Mouse (Mus musculus) urinary bladder, postnatal 36 days (tissue): Measurements from ENCODE around the gene Dlx3.

Source experiments
- DNase-seq, 2 experiments: peaks; one replicate each; pipeline ENCODE4 v3.0.0; 2022; ENCODE audit warnings: low spot score in 2 of 2, mixed read lengths in 1 of 2

The Dlx3 gene

DNA sequence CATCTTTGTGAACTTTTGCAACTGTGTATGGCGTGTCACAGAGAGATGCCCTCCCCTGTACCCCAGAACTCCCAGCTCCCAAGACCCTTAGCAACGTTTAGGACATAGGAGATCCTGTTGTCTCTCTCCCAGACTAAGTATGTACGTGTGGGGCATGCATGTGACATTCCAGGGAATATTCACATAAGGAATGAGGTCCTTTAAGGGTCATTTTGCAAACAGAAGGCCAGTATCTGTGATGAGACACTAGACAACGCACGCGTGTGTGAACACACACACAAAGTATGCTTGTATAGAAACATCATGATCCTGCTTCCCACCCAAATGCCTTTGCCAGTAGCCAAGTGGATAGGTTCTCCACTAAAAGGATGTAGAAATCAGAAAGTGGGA, 2.2 kb downstream of the Dlx3 start:
- no peak for DNase-seq

DNA sequence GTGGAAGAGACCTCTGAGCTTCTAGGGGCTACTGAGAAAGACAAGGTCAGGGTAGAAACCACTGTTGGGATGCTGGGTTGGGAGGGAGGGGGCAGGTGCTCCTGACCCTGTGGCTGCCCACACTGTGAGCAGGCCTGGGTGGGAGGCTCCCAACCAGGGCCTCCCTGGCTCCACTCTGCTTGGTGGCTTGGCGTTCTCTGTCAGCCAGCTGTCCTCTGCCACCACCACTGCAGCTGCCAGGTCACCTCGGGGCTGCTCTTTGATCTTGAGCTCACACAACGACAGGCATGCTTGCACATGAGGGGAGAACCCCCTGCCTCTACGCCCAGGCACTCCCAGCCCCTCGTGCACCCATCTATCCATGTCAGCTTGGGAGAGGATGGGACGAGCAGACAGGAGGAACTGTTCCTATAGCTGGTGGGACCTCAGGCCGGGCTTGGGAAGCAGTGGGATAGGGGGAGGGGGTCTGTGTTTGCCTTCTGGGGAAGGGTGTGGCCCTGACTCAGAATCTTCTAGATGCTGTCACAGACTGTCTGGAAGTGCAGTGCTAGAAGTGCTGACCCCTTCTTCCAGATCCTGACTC, 5.5 kb downstream of the Dlx3 start:
- DNase-seq = no peak

DNA sequence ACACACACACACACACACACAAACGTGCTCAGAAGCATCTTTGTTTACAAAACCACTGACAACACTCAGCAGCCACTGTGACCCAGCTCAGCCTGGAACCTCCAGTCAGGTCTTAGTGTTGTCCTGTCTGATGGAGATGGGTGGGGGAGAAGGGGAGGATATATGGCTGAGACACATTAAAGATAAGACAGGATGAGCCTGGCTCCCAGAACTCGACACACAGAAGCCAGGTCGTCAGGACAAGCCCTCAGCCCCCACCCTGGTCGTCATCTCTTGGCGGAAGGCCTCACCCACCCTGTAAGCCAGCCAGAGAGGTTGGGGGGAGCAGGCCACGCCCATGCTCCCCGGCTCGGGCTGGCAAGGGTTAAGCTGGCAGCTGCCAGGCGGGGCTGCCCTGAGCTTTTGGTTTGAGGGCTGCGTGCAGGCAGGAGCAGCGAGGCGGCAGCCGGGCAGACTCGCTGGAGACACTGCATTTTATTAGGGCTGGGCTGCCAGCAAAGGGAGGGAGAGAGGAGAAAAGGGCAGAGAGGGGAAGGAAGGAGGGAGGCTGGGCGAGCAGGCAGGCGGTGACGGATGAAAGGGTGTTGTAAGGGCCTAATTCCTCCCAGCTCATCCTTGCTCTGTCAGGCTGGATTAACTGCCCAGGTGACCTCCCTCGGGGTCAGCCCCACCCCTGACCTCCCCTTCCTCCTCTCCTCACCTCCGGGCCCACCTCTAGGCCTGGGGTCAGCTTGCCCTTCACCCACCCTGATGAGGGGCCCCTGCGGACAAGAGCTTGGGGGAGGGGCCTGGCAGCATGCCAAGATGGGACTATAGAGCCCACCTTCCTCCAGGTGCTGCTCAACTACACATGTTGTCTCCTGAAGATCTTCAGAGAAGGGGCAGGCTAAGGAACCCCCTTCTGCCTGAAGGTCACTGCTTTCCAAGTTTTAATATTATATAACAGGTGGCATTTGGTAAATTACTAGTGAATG, 6.6 kb downstream of the Dlx3 start:
- peak in 1 of 2 experiments; percentile 71 for DNase-seq

DNA sequence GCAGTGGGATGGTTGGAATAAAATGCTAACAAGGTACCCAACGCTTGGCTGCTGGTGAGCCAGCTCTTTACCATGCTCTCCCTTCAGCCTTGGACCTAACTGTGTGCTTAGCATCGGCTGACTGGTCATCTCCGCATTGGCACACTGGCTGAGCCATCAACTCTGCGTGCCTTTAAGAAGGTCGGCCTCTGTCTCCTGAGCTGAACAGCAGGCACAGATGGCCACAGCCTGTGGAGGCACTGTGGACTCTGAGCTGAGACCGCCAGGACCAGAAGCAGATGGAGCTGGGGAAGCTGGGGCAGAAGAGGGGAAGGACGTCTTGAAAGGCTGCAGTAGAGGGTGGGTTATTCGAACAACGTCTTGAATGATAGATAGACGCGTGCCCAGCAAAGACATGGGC, 8.4 kb downstream of the Dlx3 start:
- no peak for DNase-seq

DNA sequence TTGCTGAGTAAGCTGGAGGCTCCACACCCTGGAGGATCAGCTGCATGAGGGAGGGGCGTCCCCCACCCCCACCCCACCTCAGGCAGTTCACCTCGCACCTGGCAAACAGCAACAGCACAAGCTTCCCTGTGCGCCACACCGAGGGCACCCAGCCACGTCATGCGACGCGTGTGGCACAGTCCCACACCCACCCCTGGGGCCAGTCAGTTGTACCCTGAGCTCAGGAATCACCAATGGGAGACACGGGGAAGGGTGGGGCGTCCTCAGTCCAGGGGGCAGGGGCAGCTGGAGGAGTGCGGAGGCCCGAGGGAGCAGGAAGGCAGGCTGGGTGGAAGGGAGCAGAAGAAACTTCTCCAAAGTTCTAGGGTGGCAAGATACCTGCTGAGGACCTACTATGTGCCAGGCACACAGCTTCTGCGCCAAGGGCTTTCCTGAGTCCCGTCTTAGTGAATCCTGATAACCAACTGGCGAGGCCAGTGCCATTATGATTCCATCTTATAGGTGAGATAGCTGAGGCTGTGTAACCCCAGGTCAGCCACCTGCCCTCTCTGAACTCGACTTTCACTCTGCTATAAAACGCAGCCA, 10.8 kb downstream of the Dlx3 start:
- no peak for DNase-seq

DNA sequence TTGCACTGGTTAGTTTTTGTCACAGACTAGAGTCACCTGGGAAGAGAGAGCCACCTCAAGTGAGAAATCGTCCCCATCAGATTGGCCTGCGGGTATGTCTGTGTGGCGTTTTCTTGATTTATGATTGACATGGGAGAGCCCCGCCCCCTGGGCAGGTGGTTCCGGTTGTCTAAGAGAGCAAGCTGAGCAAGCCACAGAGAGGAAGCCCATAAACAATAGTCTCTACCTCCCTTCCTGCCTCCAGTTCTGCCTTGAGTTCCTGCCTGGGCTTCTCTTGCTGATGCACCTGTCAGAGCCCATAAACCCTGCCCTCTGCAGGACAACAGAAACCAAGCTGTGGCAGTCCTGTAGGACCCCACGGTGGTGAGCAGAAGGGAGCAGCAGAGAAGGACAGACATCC, 13.4 kb downstream of the Dlx3 start:
- DNase-seq = no peak

DNA sequence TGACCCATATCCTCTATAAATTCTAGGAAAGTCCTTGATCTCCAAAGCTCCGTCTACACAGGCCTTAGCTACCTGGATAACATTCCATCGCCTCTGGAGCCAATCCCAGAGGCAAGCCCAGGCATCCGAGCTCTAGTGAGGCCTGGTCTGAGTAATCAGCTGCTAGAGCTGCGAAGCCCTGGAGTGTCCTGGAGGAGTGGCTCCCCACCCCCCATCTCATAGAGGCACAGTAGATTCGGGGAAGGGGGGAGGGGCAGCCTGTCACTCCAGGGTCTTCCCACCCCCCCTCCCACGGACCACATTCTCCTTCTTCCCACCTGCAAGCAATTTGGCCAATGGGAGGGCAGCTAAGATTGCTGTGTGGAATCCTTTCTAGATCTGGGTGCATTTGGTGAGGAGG, 17.4 kb downstream of the Dlx3 start:
- DNase-seq = no peak

DNA sequence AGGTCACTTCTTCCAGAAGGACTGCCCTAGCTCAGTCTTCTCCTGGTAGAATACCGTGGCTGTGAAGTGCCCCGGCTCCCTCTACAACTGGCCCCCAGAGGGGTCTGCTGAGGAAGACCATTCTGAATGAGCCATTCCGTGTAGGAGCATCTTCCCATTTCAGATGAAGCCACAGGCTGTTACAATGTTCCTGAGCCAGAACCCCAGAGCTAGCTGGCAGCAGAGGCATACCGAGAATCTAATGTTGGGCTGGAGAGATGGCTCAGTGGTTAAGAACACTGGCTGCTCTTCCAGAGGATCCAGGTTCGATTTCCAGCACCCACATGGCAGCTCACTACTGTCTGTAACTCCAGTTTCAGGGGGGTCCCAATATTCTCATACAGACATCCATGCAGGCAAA, 20.0 kb downstream of the Dlx3 start:
- DNase-seq = no peak

DNA sequence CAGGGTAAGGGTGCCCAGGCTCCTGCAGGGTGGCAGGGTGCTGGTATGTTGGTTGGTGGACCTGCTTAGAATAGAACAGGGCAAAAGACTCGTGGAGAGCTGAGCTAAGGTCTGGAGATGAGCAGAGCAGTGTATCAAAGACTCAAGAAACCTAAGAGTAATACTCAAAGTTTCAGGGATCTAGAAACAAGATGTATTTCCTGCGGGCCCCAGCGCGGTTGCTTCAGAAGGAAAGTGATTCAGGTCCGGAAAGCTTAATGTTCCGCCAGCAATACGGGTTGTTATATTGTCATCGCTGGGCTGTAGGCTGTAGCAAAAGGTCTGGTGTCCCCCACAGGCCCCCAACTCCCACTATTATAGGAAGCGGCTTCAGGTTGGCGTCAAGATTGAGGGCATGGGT, 22.3 kb downstream of the Dlx3 start:
- DNase-seq = no peak

DNA sequence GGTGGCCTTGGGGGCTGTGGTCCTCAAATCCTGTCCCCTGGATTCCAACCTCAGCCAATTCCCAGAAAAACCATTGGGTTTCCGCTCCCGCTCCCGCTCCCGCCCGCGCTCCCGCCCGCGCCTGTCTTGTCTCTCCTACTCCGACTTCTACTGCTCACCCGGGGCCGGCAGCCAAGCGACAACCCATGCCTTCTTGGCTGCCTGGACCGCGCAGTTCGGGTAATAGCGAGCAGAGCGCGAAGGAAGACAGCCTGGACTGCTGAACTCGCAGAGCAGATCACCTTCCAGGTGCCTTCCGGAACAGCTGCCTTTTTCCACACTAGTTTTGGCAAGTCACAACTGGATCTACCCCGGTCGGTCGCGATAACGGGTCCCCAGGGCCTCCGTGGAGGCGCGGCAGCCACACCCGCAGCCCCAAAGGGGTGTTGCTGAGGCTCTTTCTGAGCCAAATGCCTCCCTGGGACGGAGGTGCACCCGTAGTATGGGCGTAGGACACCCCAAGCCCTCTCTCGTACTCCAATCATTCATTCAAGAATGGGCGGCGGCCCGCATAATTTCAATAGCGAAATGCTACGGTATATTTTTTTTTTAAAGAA, 23.2 kb downstream of the Dlx3 start:
- DNase-seq = peak in 1 of 2 experiments; percentile 16

DNA sequence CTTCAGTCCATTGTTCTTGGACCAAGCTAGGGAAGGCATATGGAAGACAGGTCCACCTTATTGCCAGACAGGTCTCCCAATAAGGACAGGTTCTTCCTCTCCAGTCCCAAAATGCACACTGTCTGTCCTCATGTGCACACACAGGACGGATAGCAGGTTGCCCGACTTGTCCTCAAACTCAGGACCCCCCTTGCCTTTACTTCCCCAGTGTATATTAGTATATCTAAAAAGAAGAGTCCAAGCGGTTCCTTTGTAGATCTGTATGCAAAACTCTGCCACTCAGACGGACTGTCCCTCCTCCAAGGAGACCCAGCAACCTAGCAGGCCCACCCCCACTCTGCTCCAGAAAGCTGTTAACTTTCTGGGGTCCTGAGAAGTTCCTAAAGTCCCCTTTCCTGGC, 23.7 kb downstream of the Dlx3 start:
- no peak for DNase-seq

DNA sequence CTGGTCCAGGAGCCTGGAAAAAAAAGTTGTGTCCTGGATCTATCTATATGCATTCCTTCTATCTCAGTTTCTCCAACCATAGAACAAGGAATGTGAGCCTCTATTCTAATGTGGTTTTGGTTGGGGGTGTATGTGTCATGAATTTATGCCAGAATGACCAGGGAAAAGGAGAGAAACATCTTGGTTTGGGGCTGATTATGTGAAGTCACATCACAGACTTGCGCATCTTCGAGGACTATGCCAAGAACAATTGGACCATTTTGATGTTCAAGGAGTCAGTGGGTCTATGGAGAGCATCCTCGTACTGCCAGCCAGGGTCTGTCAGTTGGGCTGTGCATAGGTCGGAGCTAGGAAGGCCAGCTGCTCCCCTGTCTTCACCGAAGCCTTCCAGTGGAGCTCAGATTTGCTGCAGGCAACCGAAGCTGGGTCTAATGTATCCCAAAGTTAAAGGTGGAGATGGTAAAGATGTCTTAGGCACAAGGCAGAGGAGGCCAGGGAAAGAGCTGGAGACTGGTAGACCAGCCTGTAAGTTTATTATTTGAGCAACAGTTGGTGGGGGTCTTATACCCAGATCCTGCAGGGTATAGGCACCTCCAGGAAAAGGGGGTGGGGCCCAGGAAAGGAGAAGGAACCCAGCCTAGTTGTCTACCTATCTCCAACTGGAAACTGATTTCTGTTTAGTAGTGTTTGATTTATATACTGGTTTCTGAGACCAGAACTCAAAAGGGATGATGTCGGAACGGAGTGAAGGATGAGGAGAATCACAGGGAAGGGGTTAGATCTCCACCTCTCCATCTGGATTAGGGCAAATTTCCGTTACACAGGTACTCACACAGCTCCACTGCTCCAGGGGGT, 24.4 kb downstream of the Dlx3 start:
- no peak for DNase-seq

DNA sequence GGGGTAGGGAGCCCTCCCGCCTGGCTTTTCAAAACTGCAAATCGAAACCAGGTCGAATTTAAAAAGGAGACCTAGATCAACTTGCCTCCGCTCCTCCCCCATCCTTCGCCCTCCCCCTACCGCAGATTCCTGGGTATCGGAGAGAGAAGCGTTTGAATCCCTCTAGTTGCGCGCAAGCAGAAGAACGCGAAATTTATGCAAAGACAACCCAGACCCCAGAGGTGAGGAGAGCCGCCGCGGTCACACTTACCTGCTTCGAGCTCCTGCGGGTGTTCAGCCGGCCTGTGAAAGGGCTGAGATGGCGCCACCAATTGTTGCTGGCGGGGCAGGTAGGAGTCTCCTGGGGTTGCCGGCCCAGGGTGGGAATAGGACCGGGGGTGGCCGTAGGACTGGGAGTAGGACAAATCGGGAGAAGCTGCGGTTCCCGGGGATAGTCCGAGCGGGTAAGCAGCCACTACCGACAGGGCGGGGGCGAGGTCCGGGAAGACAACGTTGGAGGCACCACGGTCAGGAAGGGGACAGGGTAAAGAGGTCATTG, 25.1 kb downstream of the Dlx3 start:
- no peak for DNase-seq

DNA sequence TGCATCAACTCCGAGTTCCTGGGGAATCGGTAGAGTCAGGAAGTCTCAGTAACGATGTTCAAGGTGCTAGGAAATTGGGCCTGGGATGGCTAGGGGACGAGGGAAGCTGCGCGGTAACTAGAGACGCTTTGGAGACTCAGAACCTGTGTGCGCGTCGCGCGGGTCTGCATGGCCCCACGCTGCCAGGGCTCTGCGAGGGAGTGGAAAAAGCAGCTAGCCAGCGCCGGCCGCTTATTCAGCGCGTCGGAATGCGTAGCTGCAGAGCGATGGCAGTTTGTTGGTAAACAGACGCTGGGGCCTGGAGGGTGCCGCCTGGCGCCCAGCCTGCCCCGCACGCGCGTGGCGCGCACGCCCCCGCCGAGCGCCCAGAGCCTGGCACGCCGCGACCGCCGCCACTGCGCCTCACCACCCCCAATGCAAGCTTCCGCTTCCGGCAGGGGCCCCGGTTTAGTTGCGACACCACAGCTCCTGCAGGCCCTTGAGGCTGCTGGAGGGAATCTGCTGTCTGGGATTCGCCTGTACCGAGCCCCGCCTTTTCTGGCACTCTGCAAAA, 26.0 kb downstream of the Dlx3 start, which contains the start of gene Dlx4:
TSS of gene Dlx4 (minus strand) at position 413 of the 553 bp plus-strand sequence.
- DNase-seq = peak; percentile 32 to 69

DNA sequence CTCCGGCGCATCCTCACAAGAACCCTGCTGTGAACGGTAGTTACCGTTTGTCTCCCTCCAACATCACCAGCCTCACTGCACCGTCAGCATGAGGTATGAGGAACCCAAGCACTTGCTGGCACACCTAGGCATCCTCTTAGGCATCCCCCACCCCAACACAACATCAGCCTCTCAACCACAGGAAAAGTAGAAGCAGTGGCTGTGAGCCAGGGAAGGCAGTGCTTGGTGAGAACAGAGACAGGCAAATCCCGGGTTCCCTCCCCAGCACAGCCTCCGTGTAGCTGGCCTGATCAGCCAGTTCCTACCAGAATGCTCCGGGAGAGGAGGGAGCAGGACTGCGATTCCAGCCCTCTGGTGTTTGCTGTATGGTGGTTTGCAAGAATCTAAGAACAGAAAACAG, 28.8 kb downstream of the Dlx3 start:
- DNase-seq = no peak

DNA sequence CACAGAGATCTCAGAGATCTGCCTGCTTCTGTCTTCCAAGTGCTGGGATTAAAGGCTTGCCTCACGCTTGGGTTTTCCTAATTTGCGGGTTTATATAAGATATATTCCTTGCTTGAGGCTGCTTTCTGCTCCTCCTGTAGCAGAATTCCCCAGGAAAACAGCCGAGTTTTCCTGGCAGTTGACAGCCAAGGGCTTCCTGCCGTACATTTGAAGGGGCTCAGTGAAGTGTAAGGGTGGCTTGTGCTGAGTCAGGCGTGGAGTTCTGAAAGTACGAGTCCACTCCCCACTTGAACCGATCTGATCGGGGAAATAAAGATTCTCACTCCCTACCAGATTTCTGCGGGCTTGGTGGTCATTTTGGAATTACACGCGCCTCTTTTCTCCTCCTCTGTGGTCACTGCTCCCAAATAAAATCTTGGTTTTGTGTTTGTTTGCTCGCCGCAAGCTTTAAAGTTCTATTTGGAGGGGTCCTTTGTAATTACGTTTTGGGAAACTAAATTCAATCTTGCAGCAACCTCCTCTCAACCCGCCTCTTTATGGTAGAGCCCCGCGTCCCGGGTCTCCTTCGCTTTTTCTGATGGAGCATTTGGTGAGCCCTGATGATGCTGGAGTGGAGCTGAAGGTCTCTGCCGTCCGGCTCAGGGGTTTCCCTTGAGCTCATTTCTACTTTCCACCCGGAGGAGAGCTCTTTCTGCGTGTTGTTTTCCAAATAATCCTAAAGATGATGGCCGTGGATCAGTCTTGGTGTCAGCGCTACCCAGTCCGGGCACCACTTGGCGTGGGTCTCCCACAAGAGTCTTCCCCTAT, 29.7 kb downstream of the Dlx3 start:
- no peak for DNase-seq

DNA sequence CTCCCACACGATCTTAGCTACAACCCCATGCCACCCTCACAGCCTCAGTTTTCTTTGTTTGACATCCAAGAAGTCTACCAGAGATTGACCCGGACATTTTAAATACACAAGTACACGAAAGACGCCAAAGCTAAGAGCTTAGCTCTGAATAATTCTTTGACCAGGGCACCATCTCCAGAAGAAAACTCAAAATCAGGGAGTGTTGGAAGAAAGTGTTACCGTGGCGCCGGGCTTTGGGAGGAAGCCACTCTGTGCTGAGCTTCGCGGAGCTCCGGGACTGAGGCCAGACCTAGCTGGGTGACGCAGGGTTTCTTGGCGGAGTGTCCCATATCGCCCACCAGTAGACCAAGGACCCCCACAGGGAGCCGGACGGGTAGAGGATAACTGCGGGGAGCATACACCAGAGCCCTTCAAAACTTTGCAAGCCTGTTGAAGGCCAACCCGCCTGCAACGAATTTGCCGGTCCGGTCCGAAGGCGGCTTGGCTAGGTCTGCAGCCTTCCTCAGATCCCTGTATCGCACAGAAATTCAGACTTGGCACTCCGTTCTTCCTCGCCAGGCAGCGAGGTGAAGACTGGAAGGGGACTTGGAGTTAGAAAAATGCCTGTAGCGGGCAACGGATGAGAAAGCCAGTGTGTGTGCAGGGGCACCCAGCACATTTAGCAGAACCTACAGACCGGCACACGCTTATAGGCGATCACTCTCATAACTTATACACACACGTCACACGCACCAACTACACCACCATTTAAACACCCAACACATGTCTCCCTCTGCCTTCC, 30.5 kb downstream of the Dlx3 start:
- DNase-seq = no peak

DNA sequence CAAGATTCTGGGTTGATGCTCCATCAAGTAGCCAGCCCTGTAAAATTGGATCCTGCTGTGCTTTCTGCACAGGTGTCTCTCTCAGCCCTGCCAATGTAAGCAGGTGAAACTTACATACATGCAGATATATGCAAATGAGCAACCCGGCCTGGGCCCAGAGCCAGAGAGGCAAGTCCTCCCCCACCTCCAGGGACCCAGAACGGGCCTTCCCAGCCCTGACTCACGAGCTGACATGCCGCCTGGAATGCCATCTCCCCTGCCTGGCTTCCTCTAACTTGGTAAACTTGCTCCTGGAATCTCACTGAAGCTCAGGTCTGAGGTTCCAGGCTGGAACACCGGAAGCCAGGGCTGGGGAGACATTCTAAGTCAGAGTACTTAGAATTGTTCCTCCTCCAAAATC, 33.2 kb downstream of the Dlx3 start:
- no peak for DNase-seq

DNA sequence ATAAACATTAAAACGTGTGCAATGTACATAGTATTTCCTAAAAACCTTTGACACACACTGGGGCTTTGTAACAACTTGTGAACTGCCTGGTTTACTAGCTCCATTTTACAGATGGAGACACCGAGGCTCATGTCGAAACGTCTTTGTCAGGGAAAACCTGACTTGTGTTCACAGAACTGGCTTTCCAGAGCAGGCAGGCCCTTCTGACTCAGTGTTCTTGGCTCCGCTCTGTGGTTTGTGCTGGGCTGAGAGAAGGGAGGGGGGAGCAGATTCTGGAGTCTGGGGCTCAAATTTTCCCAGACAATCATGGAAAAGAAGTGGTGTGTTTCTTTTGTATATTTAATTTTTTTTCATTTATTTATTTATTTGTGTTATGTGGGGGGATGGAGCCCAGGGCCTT, 33.8 kb downstream of the Dlx3 start:
- no peak for DNase-seq
